Mouse (Mus musculus): ENCODE results near the gene Ube2d3. TPM values are rescaled to one million over a fixed set of nuclear protein-coding genes. Genes with fewer than 3 reads are reported as not detected.

Ube2d3 gene
- polyA plus RNA-seq, 1 experiment, result 312 TPM

GRCm38 (mm10) chr3:135422856-135423607, 14.9 kb upstream of the Ube2d3 start:
- H3K4me3 ChIP-seq (replicated peaks; ENCODE audit: extremely low read depth, low read depth, low read length), result peak overlapping the region; percentile 94
- peak; percentile 90 for DNase-seq
- H3K4me1 ChIP-seq (ENCODE audit: control insufficient read depth, insufficient read depth, low read length), result peaks cover 3% of the 10 kb centered on the region; the same call in 1 of the 2 replicates
- TF ChIP-seq POLR2A (IDR thresholded peaks at IDR 0.05; ENCODE audit: borderline replicate concordance, extremely low read depth, low read depth, low read length), result peak; percentile 93; the same call in 1 of the 2 replicates
- TF ChIP-seq CTCF (IDR thresholded peaks at IDR 0.05; ENCODE audit: insufficient read depth, low read length), result no peak
- WGBS, result under 1% methylated on average over 103 of the region's 103 CpGs

GRCm38 (mm10) chr3:135423608-135424212, 14.2 kb upstream of the Ube2d3 start, which contains the start of gene Cisd2:
Gene Cisd2, minus strand, starts transcription at chr3:135423925.
- H3K4me1 ChIP-seq (ENCODE audit: control insufficient read depth, insufficient read depth, low read length), result peaks cover 3% of the 10 kb centered on the region; the same call in 1 of the 2 replicates
- peak; percentile 15 for DNase-seq
- H3K4me3 ChIP-seq (replicated peaks; ENCODE audit: extremely low read depth, low read depth, low read length), result peak within 1 kb of the TSS; percentile 94
- under 1% methylated on average over 8 of the region's 8 CpGs for WGBS
- TF ChIP-seq POLR2A (IDR thresholded peaks at IDR 0.05; ENCODE audit: borderline replicate concordance, extremely low read depth, low read depth, low read length), result no peak
- TF ChIP-seq CTCF (IDR thresholded peaks at IDR 0.05; ENCODE audit: insufficient read depth, low read length), result no peak

- Histone ChIP-seq H3K4me1 (ENCODE audit: control insufficient read depth, insufficient read depth, low read length) (peaks cover 3% of the 10 kb centered on the region; the same call in 1 of the 2 replicates), H3K4me3 (replicated peaks; ENCODE audit: extremely low read depth, low read depth, low read length) (no peak overlapping the region)
- TF ChIP-seq POLR2A (IDR thresholded peaks at IDR 0.05; ENCODE audit: borderline replicate concordance, extremely low read depth, low read depth, low read length) (no peak), CTCF (IDR thresholded peaks at IDR 0.05; ENCODE audit: insufficient read depth, low read length) (no peak)
- WGBS, result 56% methylated on average over 14 of the region's 14 CpGs
- no peak for DNase-seq
Observed at GRCm38 (mm10) chr3:135436901-135437616, 890 bp upstream of the Ube2d3 start.

- WGBS, result under 1% methylated on average over 50 of the region's 50 CpGs
- DNase-seq, result peak; percentile 97
- Histone ChIP-seq H3K4me3 (replicated peaks; ENCODE audit: extremely low read depth, low read depth, low read length) (peak overlapping the region; percentile 98), H3K4me1 (ENCODE audit: control insufficient read depth, insufficient read depth, low read length) (peaks cover 7% of the 10 kb centered on the region)
- peak; percentile 80; the same call in 1 of the 2 replicates for TF ChIP-seq POLR2A (IDR thresholded peaks at IDR 0.05; ENCODE audit: borderline replicate concordance, extremely low read depth, low read depth, low read length)
- TF ChIP-seq CTCF (IDR thresholded peaks at IDR 0.05; ENCODE audit: insufficient read depth, low read length), result no peak
Observed at GRCm38 (mm10) chr3:135438531-135438912, 573 bp downstream of the Ube2d3 start.

GRCm38 (mm10) chr3:135438913-135439531, 1.1 kb downstream of the Ube2d3 start:
- TF ChIP-seq CTCF (IDR thresholded peaks at IDR 0.05; ENCODE audit: insufficient read depth, low read length), result no peak
- TF ChIP-seq POLR2A (IDR thresholded peaks at IDR 0.05; ENCODE audit: borderline replicate concordance, extremely low read depth, low read depth, low read length), result peak; percentile 63; the same call in 1 of the 2 replicates
- H3K4me1 ChIP-seq (ENCODE audit: control insufficient read depth, insufficient read depth, low read length), result peaks cover 9% of the 10 kb centered on the region
- peak overlapping the region; percentile 98 for H3K4me3 ChIP-seq (replicated peaks; ENCODE audit: extremely low read depth, low read depth, low read length)
- under 1% methylated on average over 69 of the region's 76 CpGs for WGBS
- DNase-seq, result peak; percentile 87

GRCm38 (mm10) chr3:135439651-135440050, 1.7 kb downstream of the Ube2d3 start:
- H3K4me1 ChIP-seq (ENCODE audit: control insufficient read depth, insufficient read depth, low read length), result peaks cover 11% of the 10 kb centered on the region
- DNase-seq, result no peak
- no peak for TF ChIP-seq POLR2A (IDR thresholded peaks at IDR 0.05; ENCODE audit: borderline replicate concordance, extremely low read depth, low read depth, low read length)
- TF ChIP-seq CTCF (IDR thresholded peaks at IDR 0.05; ENCODE audit: insufficient read depth, low read length), result no peak
- peak overlapping the region; percentile 98 for H3K4me3 ChIP-seq (replicated peaks; ENCODE audit: extremely low read depth, low read depth, low read length)
- WGBS, result under 1% methylated on average over 15 of the region's 15 CpGs

- TF ChIP-seq POLR2A (IDR thresholded peaks at IDR 0.05; ENCODE audit: borderline replicate concordance, extremely low read depth, low read depth, low read length) (peak; percentile 47; the same call in 1 of the 2 replicates), CTCF (IDR thresholded peaks at IDR 0.05; ENCODE audit: insufficient read depth, low read length) (no peak)
- DNase-seq, result peak; percentile 35
- 2% methylated on average over 7 of the region's 7 CpGs for WGBS
- Histone ChIP-seq H3K4me1 (ENCODE audit: control insufficient read depth, insufficient read depth, low read length) (peaks cover 12% of the 10 kb centered on the region), H3K4me3 (replicated peaks; ENCODE audit: extremely low read depth, low read depth, low read length) (peak overlapping the region; percentile 98)
Observed at GRCm38 (mm10) chr3:135440221-135440620, 2.3 kb downstream of the Ube2d3 start.

GRCm38 (mm10) chr3:135440621-135441020, 2.7 kb downstream of the Ube2d3 start:
- WGBS, result 3% methylated on average over 10 of the region's 10 CpGs
- Histone ChIP-seq H3K4me1 (ENCODE audit: control insufficient read depth, insufficient read depth, low read length) (peaks cover 12% of the 10 kb centered on the region), H3K4me3 (replicated peaks; ENCODE audit: extremely low read depth, low read depth, low read length) (peak overlapping the region; percentile 98)
- no peak for TF ChIP-seq POLR2A (IDR thresholded peaks at IDR 0.05; ENCODE audit: borderline replicate concordance, extremely low read depth, low read depth, low read length)
- TF ChIP-seq CTCF (IDR thresholded peaks at IDR 0.05; ENCODE audit: insufficient read depth, low read length), result no peak
- no peak for DNase-seq

GRCm38 (mm10) chr3:135444930-135445329, 7.0 kb downstream of the Ube2d3 start:
- Histone ChIP-seq H3K4me3 (replicated peaks; ENCODE audit: extremely low read depth, low read depth, low read length) (no peak overlapping the region), H3K4me1 (ENCODE audit: control insufficient read depth, insufficient read depth, low read length) (peaks cover 19% of the 10 kb centered on the region)
- no peak for DNase-seq
- TF ChIP-seq CTCF (IDR thresholded peaks at IDR 0.05; ENCODE audit: insufficient read depth, low read length) (no peak), POLR2A (IDR thresholded peaks at IDR 0.05; ENCODE audit: borderline replicate concordance, extremely low read depth, low read depth, low read length) (no peak)

Data from lung, adult 2 months (tissue).